Mouse (Mus musculus) urinary bladder, postnatal 25 days (tissue): ENCODE data around the gene Zfp59.
"Not testable (repeated sequence)": the region's sequence is repeated elsewhere in the genome, so short reads cannot be mapped to it uniquely, and the experiment has no call there.

Experiments used
- DNase-seq: peaks from one replicate; pipeline ENCODE4 v3.0.0; 2022; ENCODE audit warnings: low spot score

Zfp59 gene

GRCm38 (mm10) chr7:27838323-27839249 is at the start of gene Zfp59:
TSS of gene Zfp59 (plus strand) at chr7:27838607.
- DNase-seq = peak; percentile 71

GRCm38 (mm10) chr7:27789306-27789705 is 49.1 kb upstream of the Zfp59 start:
- DNase-seq = no peak

GRCm38 (mm10) chr7:27793865-27794264 is 44.5 kb upstream of the Zfp59 start:
- not testable (repeated sequence) for DNase-seq

- DNase-seq = no peak
These were observed 43.8 kb upstream of the Zfp59 start for GRCm38 (mm10) chr7:27794566-27794965.

- DNase-seq = no peak
These were observed 40.2 kb upstream of the Zfp59 start for GRCm38 (mm10) chr7:27797906-27798811.

GRCm38 (mm10) chr7:27801137-27801536 is 37.3 kb upstream of the Zfp59 start:
- DNase-seq = no peak

- DNase-seq = no peak
These were observed 35.4 kb upstream of the Zfp59 start for GRCm38 (mm10) chr7:27802986-27803385.

GRCm38 (mm10) chr7:27804297-27805030 is 33.9 kb upstream of the Zfp59 start:
- DNase-seq = peak; percentile 79

DNA sequence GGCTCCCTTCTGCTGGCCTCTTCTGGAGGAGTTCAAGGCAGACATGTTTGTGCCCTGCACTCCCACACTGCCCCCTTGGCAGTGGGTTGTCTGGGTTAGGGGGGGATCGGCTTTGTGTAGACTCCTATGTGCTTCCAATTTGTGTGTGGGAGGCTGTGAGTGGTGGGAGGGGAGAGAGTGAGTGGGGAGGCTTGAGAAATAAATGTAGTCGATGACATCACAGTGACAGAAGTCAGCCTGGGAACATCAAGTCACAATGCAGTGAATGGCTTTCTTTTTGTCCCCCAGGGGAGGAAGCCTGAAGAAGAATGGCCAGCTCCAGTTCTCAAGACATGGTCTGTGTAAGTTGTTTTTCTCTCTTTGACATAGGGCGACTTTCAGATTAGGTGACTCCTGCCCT is 31.5 kb upstream of the Zfp59 start, which contains the start of gene Zfp626:
Zfp626 (plus strand) TSS at position 301 of the 400 bp plus-strand sequence.
- DNase-seq = not testable (repeated sequence)

GRCm38 (mm10) chr7:27807305-27807704 is 31.1 kb upstream of the Zfp59 start:
- DNase-seq = not testable (repeated sequence)

DNA sequence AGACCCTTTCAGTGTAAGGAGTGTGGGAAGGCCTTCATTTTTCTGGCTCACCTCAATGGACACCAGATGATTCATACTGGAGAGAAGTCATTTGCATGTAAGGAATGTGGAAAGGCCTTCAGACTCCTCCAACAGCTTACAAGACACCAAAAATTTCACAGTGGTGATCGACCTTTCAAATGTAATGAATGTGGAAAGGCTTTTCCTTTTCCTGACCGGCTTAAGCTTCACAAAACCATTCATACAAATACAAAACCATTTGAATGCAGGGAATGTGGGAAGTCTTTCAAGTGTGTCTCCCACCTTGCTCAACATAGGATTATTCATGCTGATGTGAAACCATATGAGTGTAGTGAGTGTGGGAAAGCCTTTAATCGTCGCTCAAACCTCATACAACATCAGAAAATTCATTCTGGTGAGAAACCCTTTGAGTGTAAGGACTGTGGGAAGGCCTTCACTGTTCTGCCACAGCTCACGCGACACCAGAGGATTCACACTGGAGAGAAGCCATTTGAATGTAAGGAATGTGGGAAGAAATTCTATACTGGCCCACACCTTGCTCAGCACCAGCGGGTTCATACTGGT is 19.8 kb upstream of the Zfp59 start:
- DNase-seq = no peak

GRCm38 (mm10) chr7:27822611-27823010 is 15.8 kb upstream of the Zfp59 start:
- no peak for DNase-seq

DNA sequence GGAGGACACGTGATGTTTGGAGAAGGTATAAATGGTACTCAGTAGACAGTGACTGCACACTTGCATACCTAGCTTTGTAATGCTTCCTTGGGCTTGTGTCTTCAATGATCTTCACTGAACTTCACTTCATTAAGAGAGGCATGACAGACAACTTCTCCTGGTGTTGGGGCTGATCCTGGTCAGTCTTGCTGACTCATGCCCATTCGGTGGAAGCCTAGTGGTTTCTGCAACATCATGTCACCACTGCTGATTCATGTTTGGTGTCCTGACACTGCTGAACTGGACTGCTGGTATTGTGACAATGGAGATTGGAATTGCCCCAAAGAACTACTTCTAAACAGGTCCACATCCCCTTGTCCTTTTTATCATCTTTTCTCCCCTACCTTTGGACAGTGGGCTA is 4.3 kb upstream of the Zfp59 start:
- no peak for DNase-seq

DNA sequence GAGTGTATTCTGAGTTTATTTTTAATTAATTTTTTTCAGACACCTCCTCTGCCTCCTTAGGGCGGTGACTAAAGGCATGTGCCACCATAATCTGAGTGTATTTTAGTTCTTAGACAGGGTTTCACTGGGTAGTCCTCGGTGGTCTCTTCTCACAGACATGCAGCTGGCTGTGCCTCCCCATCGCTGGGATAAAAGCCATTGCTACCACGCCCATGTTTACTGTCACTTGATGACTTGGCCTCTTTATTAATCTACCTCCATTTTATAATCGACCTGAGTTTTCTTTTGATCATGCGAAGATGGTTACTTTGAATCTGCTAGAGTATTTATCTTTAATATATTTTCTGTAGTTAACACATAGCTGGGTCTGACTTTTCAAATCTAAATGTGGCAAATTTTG is 511 bp upstream of the Zfp59 start:
- DNase-seq = no peak

- DNase-seq = no peak
These were observed 1.2 kb downstream of the Zfp59 start for GRCm38 (mm10) chr7:27839596-27839995.

DNA sequence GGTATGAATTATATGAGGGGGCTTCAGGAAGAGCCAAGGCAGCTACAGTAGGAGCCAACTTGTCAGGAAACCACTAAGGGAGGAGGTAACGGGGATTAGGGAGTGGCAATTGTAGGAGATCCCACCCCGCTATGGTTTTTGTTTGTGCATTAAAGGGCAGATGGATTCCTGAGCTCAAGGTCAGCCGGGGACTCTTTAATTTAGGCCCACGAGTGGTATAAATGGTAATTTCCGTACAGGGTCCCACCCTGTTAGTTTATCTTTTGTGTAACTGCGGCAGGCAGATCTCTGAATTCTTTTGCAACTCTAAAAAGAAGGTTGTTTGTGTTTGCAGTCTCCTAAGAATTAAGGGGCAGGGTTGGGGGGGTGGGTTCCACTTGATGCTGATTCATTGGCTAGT is 1.7 kb downstream of the Zfp59 start:
- DNase-seq = no peak

DNA sequence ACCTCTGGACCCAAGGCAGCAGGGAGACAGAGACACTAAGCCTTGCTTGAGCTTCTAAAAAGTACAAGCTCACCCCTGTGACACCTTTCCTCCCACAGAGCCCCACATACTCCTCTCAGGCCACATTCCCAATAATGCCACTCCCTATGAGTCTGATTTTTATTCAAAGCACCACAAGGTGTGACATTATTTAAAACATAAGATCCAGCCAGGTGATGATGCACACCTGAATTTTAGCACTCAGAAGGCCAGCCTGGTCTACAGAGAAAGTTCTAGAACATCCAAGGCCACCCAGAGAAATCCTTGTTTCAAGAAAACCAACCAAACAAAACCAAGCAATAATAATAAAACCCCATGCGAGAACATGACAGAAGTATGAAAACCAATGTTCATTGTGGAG is 18.8 kb downstream of the Zfp59 start, which contains the start of gene Zfp607a:
Zfp607a (plus strand) TSS at position 301 of the 400 bp plus-strand sequence.
- no peak for DNase-seq

GRCm38 (mm10) chr7:27859301-27860251 is 21.2 kb downstream of the Zfp59 start:
- no peak for DNase-seq

DNA sequence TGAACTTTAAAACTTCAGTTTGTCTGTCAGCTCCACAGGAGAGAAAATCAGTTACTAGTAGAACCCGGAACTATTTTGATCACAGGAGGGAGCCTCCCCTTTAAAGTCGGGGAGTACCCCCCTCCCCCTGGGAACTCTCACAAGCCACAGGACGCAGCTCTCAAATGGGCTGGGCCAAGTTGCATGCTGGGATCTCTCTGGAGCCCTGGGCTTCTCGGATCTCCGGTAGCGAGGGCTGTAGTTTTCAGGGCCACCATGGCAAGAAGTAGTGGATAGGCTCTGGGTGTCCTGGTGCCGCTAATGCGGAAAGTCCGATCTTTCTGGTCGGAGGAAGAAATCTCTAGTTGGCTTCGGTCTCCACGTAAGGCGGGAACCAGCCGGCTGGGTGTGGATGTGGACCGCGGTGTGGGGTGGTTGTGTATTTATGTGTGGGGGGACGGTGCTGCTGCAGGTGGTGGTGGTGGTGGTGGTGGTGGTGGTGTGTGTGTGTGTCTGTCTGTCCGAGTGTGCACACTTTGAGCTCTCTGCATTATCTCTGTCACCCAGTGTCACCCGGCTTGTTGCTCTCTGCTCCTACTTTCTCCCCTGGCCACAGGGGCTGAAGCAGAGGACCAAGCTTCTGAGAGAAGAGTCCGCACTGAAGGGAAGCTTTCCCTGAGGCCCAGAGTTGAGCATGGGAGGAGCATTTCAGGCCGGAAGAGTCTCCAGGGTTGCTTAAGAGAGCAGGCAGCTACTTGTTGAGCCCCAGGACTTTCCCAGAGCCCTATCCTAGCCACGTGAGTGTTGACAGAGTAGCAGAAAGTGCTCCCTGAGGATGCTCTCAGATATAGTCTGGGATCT is 22.2 kb downstream of the Zfp59 start:
- DNase-seq = peak; percentile 55
